Mouse (Mus musculus): ENCODE measurements around the gene Gpx4. TPM values are rescaled to one million over a fixed set of nuclear protein-coding genes. Genes with fewer than 3 reads are reported as not detected.

Gpx4 gene
- polyA plus RNA-seq, 1 experiment from 2014 or later = 594 TPM

DNA sequence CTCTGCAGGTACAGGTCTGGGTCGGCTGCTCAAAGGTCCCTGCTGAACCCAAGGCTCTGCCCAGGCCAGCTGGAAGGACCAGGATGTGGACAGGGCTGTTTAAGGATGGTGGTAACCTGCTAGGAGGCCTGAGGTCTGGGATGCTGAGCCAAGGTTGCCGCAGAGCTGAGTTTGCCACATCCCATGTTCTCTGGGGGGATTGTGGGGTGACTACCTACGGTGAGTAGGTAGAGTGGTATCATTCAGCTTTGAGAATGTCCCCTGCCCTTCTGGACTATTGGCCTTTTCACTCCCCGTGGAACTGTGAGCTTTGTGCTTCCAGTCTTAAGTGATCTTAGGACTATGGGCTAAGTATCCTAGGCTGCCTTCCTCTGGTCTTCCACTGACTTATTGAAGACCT, 9.5 kb downstream of the Gpx4 start:
- WGBS = 95% methylated on average over 4 of the region's 4 CpGs
- H3K4me1 ChIP-seq (ENCODE audit: control insufficient read depth, insufficient read depth, low read length) = peaks cover 18% of the 10 kb centered on the region
- 0 out of 2 replicates have a peak, but pooled peaks cover 3% of the 10 kb centered on the region for H3K36me3 ChIP-seq (ENCODE audit: control insufficient read depth, insufficient read depth, low read length)
- no peaks in the 10 kb centered on the region for H3K27me3 ChIP-seq (ENCODE audit: control insufficient read depth, insufficient read depth, low read length)
- no peak overlapping the region for H3K4me2 ChIP-seq
- H3K9me3 ChIP-seq (ENCODE audit: control insufficient read depth, low read length) = no peaks in the 10 kb centered on the region
- no peak for ATAC-seq (ENCODE audit: low FRiP score)
- no peak for DNase-seq (ENCODE audit: low spot score, missing footprints)
- no peak overlapping the region; the same call in 1 of the 2 replicates for H3K9ac ChIP-seq (ENCODE audit: low read length)
- H3K27ac ChIP-seq (ENCODE audit: low read depth, low read length) = no peak overlapping the region
- no peak overlapping the region for H3K4me3 ChIP-seq (ENCODE audit: low read depth, low read length)

DNA sequence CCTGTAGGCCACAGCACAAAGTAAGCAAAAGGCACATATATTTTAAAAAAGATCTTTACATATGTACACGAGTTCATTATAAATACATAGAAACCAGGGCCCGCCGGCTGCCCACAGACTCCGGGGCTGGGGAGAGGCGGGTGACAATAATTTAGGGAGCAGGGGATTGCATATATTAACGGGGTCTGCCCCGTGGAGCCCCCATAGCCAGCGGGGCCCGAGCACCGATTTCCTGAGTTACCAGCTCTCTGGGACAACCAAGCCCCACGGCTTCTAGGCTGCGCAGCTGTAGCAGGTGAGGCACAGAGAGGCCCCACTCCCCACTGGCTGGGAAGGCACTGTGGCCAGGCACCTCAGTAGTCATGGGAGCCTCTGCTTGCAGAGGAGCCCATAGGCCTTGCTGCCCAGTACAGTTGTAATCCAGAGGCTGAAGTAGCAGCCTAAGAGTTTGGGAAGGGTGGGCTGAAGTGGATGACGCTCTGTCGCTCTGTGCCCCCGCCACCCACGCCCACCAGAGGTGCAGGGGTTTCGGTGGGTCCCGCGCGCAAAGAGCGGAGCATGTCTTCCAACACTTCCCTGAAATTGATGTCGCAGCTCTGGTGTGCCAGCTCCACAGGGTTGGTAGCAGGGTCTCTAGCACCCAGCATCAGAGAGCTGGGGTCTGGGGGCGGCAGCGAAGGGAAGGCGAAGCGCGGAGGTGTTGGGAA, 10.2 kb downstream of the Gpx4 start:
- Histone ChIP-seq H3K9ac (ENCODE audit: low read length) (no peak overlapping the region; the same call in 1 of the 2 replicates), H3K4me2 (no peak overlapping the region), H3K9me3 (ENCODE audit: control insufficient read depth, low read length) (no peaks in the 10 kb centered on the region), H3K27me3 (ENCODE audit: control insufficient read depth, insufficient read depth, low read length) (no peaks in the 10 kb centered on the region), H3K27ac (ENCODE audit: low read depth, low read length) (no peak overlapping the region), H3K4me3 (ENCODE audit: low read depth, low read length) (no peak overlapping the region), H3K36me3 (ENCODE audit: control insufficient read depth, insufficient read depth, low read length) (0 out of 2 replicates have a peak, but pooled peaks cover 3% of the 10 kb centered on the region), H3K4me1 (ENCODE audit: control insufficient read depth, insufficient read depth, low read length) (peaks cover 13% of the 10 kb centered on the region)
- 89% methylated on average over 27 of the region's 27 CpGs for WGBS
- ATAC-seq (ENCODE audit: low FRiP score) (no peak), DNase-seq (ENCODE audit: low spot score, missing footprints) (peak; percentile 66)

- no peak overlapping the region for H3K27ac ChIP-seq (ENCODE audit: low read depth, low read length)
- H3K9me3 ChIP-seq (ENCODE audit: control insufficient read depth, low read length) = no peaks in the 10 kb centered on the region
- no peak overlapping the region for H3K9ac ChIP-seq (ENCODE audit: low read length)
- H3K4me1 ChIP-seq (ENCODE audit: control insufficient read depth, insufficient read depth, low read length) = peaks cover 12% of the 10 kb centered on the region
- no peak overlapping the region for H3K4me2 ChIP-seq
- 81% methylated on average over 30 of the region's 30 CpGs for WGBS
- H3K4me3 ChIP-seq (ENCODE audit: low read depth, low read length) = no peak overlapping the region
- DNase-seq (ENCODE audit: low spot score, missing footprints) (peak; percentile 59), ATAC-seq (ENCODE audit: low FRiP score) (no peak)
- H3K27me3 ChIP-seq (ENCODE audit: control insufficient read depth, insufficient read depth, low read length) = no peaks in the 10 kb centered on the region
- 0 out of 2 replicates have a peak, but pooled peaks cover 3% of the 10 kb centered on the region for H3K36me3 ChIP-seq (ENCODE audit: control insufficient read depth, insufficient read depth, low read length)
Measured at GRCm38 (mm10) chr10:80057683-80058326, 10.8 kb downstream of the Gpx4 start.

- H3K27me3 ChIP-seq (ENCODE audit: control insufficient read depth, insufficient read depth, low read length) = no peaks in the 10 kb centered on the region
- H3K9me3 ChIP-seq (ENCODE audit: control insufficient read depth, low read length) = no peaks in the 10 kb centered on the region
- 96% methylated on average over 5 of the region's 5 CpGs for WGBS
- no peaks in the 10 kb centered on the region; the same call in 1 of the 2 replicates for H3K36me3 ChIP-seq (ENCODE audit: control insufficient read depth, insufficient read depth, low read length)
- no peak overlapping the region for H3K27ac ChIP-seq (ENCODE audit: low read depth, low read length)
- H3K4me2 ChIP-seq = no peak overlapping the region
- no peaks in the 10 kb centered on the region for H3K4me1 ChIP-seq (ENCODE audit: control insufficient read depth, insufficient read depth, low read length)
- DNase-seq (ENCODE audit: low spot score, missing footprints) (peak; percentile 57), ATAC-seq (ENCODE audit: low FRiP score) (no peak)
- no peak overlapping the region for H3K9ac ChIP-seq (ENCODE audit: low read length)
- H3K4me3 ChIP-seq (ENCODE audit: low read depth, low read length) = no peak overlapping the region
Measured at GRCm38 (mm10) chr10:80063104-80063503, 16.1 kb downstream of the Gpx4 start.

DNA sequence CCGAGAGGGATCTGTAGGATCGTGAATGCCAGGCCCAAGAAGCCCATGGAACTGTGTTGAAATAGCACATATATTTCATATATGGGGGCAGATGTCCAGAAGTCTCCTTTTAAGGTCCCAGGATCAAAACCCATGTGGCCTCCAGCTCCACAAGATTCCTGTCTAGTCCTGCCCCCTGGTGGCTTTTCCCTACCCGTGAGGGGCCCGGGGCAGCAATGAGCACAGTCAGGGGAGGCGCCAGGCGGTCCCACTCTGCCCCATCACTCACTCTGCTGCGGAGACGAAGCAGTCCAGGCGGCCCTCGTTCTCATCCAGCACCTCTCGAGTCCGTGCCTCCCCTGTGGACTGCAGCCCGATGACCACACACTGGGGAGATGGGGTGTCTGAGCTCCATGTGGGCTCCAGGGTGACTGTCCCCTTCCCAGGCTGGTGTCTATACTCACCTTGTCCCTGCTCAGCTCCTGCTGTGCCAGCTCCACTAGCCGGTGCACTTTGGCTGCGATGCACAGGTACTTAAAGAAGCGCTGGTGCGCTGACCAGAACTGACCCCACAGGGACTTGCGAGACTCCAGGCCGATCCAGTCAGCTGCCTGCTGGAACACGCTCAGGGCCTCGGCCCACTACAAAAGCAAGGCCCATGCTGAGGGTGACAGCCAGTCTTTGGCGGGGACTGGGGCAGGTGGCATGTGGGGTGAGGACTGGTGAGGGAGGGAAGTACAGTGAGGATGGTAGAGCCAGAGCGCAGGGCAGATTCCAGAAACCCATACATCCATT, 17.1 kb downstream of the Gpx4 start:
- H3K4me3 ChIP-seq (ENCODE audit: low read depth, low read length) = no peak overlapping the region
- H3K36me3 ChIP-seq (ENCODE audit: control insufficient read depth, insufficient read depth, low read length) = no peaks in the 10 kb centered on the region; the same call in 1 of the 2 replicates
- no peaks in the 10 kb centered on the region for H3K27me3 ChIP-seq (ENCODE audit: control insufficient read depth, insufficient read depth, low read length)
- H3K4me2 ChIP-seq = no peak overlapping the region
- H3K4me1 ChIP-seq (ENCODE audit: control insufficient read depth, insufficient read depth, low read length) = no peaks in the 10 kb centered on the region
- H3K9me3 ChIP-seq (ENCODE audit: control insufficient read depth, low read length) = no peaks in the 10 kb centered on the region
- DNase-seq (ENCODE audit: low spot score, missing footprints) = peak; percentile 51
- no peak for ATAC-seq (ENCODE audit: low FRiP score)
- no peak overlapping the region for H3K27ac ChIP-seq (ENCODE audit: low read depth, low read length)
- no peak overlapping the region for H3K9ac ChIP-seq (ENCODE audit: low read length)
- 76% methylated on average over 23 of the region's 23 CpGs for WGBS

DNA sequence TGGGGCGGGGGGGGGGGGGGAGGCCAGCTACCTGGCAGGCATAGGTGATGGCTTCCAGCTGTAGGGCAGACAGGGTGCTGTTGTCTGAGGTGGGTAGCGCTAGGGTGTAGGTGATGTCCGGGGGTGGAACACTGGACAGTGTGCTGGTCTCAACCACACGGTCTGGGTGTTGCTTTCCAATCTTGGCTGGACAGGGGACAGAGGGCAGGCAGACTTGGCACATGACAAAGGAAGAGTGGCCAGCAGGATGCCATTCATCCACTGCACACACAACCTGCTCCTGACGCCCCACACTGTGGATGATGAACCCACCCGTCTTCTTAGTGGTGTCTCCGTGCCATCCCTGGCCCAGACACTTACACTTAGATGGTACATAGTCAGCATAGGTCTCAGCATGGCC, 22.3 kb downstream of the Gpx4 start:
- no peaks in the 10 kb centered on the region for H3K4me1 ChIP-seq (ENCODE audit: control insufficient read depth, insufficient read depth, low read length)
- H3K9me3 ChIP-seq (ENCODE audit: control insufficient read depth, low read length) = no peaks in the 10 kb centered on the region
- no peak overlapping the region for H3K4me2 ChIP-seq
- WGBS = 90% methylated on average over 6 of the region's 7 CpGs
- H3K27ac ChIP-seq (ENCODE audit: low read depth, low read length) = no peak overlapping the region
- H3K9ac ChIP-seq (ENCODE audit: low read length) = no peak overlapping the region
- ATAC-seq (ENCODE audit: low FRiP score) (no peak), DNase-seq (ENCODE audit: low spot score, missing footprints) (peak; percentile 23)
- no peak overlapping the region for H3K4me3 ChIP-seq (ENCODE audit: low read depth, low read length)
- H3K27me3 ChIP-seq (ENCODE audit: control insufficient read depth, insufficient read depth, low read length) = no peaks in the 10 kb centered on the region
- H3K36me3 ChIP-seq (ENCODE audit: control insufficient read depth, insufficient read depth, low read length) = no peaks in the 10 kb centered on the region; the same call in 1 of the 2 replicates

- 89% methylated on average over 4 of the region's 4 CpGs for WGBS
- DNase-seq (ENCODE audit: low spot score, missing footprints) = peak; percentile 79
- no peaks in the 10 kb centered on the region; the same call in 1 of the 2 replicates for H3K36me3 ChIP-seq (ENCODE audit: control insufficient read depth, insufficient read depth, low read length)
- H3K4me1 ChIP-seq (ENCODE audit: control insufficient read depth, insufficient read depth, low read length) = no peaks in the 10 kb centered on the region
- ATAC-seq (ENCODE audit: low FRiP score) = no peak
- no peak overlapping the region for H3K4me3 ChIP-seq (ENCODE audit: low read depth, low read length)
- no peak overlapping the region for H3K4me2 ChIP-seq
- H3K27ac ChIP-seq (ENCODE audit: low read depth, low read length) = no peak overlapping the region
- no peaks in the 10 kb centered on the region for H3K9me3 ChIP-seq (ENCODE audit: control insufficient read depth, low read length)
- no peak overlapping the region for H3K9ac ChIP-seq (ENCODE audit: low read length)
- H3K27me3 ChIP-seq (ENCODE audit: control insufficient read depth, insufficient read depth, low read length) = no peaks in the 10 kb centered on the region
Measured at GRCm38 (mm10) chr10:80069948-80070450, 23.0 kb downstream of the Gpx4 start.

GRCm38 (mm10) chr10:80070837-80071515, 24.0 kb downstream of the Gpx4 start:
- ATAC-seq (ENCODE audit: low FRiP score) (no peak), DNase-seq (ENCODE audit: low spot score, missing footprints) (no peak)
- Histone ChIP-seq H3K36me3 (ENCODE audit: control insufficient read depth, insufficient read depth, low read length) (no peaks in the 10 kb centered on the region; the same call in 1 of the 2 replicates), H3K9me3 (ENCODE audit: control insufficient read depth, low read length) (no peaks in the 10 kb centered on the region), H3K9ac (ENCODE audit: low read length) (no peak overlapping the region), H3K4me1 (ENCODE audit: control insufficient read depth, insufficient read depth, low read length) (no peaks in the 10 kb centered on the region), H3K27me3 (ENCODE audit: control insufficient read depth, insufficient read depth, low read length) (no peaks in the 10 kb centered on the region), H3K4me2 (no peak overlapping the region), H3K27ac (ENCODE audit: low read depth, low read length) (peak overlapping the region; percentile 22; the same call in 1 of the 2 replicates), H3K4me3 (ENCODE audit: low read depth, low read length) (no peak overlapping the region)
- WGBS = 78% methylated on average over 9 of the region's 9 CpGs
